Mouse (Mus musculus): ENCODE data around the gene 1810049J17Rik.

DNA sequence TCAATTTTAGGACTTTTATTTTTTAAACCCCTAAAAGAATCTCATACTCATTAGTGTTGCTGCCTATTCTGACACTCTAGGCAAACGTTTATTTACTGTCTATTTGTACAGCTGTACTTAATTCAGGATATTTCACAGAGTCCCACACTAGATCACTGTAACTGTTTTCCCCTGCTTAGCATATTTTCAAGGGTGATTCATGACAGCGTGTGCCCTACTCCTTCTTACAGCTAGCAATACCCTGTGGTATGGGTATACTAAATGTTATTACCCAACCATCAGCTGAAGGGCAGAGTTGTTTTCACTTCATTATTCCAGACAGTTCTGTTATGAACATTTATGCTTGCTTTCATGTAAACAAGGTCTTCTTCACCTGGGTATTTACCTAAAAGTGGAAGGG is 5.7 kb downstream of the 1810049J17Rik start:
- TF ChIP-seq CTCF (IDR thresholded peaks at IDR 0.05; ENCODE audit: low read depth, low read length) (no peak), POLR2A (IDR thresholded peaks at IDR 0.05; ENCODE audit: extremely low read depth, insufficient read depth, low read length) (no peak)

Measured in liver, adult 2 months (tissue).